Mouse (Mus musculus) megakaryocyte, embryonic 14.5 days (primary cell): Measurements from ENCODE around the gene Gm15127.
"Not testable (repeated sequence)": the region's sequence is repeated elsewhere in the genome, so short reads cannot be mapped to it uniquely, and the experiment has no call there.

ENCODE experiments used
- FLI1 ChIP-seq: IDR thresholded peaks from 2 replicates; pipeline ENCODE4 v1.6.1; 2012; ENCODE audit warnings: low read length, inconsistent platforms, mixed read lengths
- GATA1 ChIP-seq: IDR thresholded peaks from 3 replicates; pipeline ENCODE4 v1.6.1; 2012; ENCODE audit warnings: mixed read lengths, low read length, inconsistent platforms, borderline replicate concordance

GRCm38 (mm10) chrX:148676290-148676689 lies 12.9 kb downstream of the Gm15127 start:
- not testable (repeated sequence) for TF ChIP-seq GATA1, FLI1
